Mouse (Mus musculus): ENCODE data around the gene Snx9. TPM values are rescaled to one million over a fixed set of nuclear protein-coding genes. Genes with fewer than 3 reads are reported as not detected.

The Snx9 gene
- polyA plus RNA-seq, 1 experiment = 66.3 TPM

DNA sequence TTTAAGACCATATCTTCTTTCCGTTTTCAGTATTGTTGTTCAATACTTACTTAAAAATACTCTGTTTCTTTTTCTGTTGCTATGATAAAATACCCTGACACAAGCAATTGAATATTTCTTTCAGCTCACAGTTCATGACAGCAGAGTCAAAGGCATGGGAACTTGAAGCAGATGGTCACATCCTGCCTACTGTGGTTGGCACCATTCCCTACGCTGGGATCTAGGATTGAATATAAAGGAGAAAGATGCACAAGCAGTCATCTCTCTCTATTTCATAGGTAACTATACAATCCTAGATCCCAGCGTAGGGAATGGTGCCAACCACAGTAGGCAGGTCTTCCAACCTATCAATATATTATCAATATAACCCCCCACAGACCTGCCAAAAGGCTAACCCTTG lies 9.3 kb downstream of the Snx9 start:
- peaks cover 8% of the 10 kb centered on the region for H3K36me3 ChIP-seq (ENCODE audit: control insufficient read depth, insufficient read depth, low read length)
- WGBS = 96% methylated on average over 3 of the region's 3 CpGs
- TF ChIP-seq POLR2A (IDR thresholded peaks at IDR 0.05; ENCODE audit: low read depth, low read length) (no peak), CTCF (IDR thresholded peaks at IDR 0.05; ENCODE audit: extremely low read depth, insufficient read length, insufficient replicate concordance, low read depth, low read length) (no peak)
- no peak overlapping the region for H3K27ac ChIP-seq (ENCODE audit: insufficient read depth, low read depth, low read length)
- no peak overlapping the region for H3K4me3 ChIP-seq (ENCODE audit: low read depth, low read length)
- H3K4me1 ChIP-seq (ENCODE audit: control insufficient read depth, insufficient read depth, insufficient read length, low read length) = peaks cover 20% of the 10 kb centered on the region
- H3K27me3 ChIP-seq (ENCODE audit: control insufficient read depth, insufficient read depth, low read length) = no peaks in the 10 kb centered on the region

- H3K27ac ChIP-seq (ENCODE audit: insufficient read depth, low read depth, low read length) = no peak overlapping the region
- no peak overlapping the region for H3K4me3 ChIP-seq (ENCODE audit: low read depth, low read length)
- no peaks in the 10 kb centered on the region for H3K27me3 ChIP-seq (ENCODE audit: control insufficient read depth, insufficient read depth, low read length)
- no peak for TF ChIP-seq POLR2A (IDR thresholded peaks at IDR 0.05; ENCODE audit: low read depth, low read length)
- TF ChIP-seq CTCF (IDR thresholded peaks at IDR 0.05; ENCODE audit: extremely low read depth, insufficient read length, insufficient replicate concordance, low read depth, low read length) = no peak
- peaks cover 8% of the 10 kb centered on the region for H3K36me3 ChIP-seq (ENCODE audit: control insufficient read depth, insufficient read depth, low read length)
- WGBS = 94% methylated on average over 13 of the region's 13 CpGs
- peaks cover 26% of the 10 kb centered on the region for H3K4me1 ChIP-seq (ENCODE audit: control insufficient read depth, insufficient read depth, insufficient read length, low read length)
These were observed 12.8 kb downstream of the Snx9 start for GRCm38 (mm10) chr17:5853936-5854335.

- Histone ChIP-seq H3K27me3 (ENCODE audit: control insufficient read depth, insufficient read depth, low read length) (no peaks in the 10 kb centered on the region), H3K27ac (ENCODE audit: insufficient read depth, low read depth, low read length) (0 out of 2 replicates have a peak overlapping the region, but pooled peaks have one; percentile 26), H3K4me1 (ENCODE audit: control insufficient read depth, insufficient read depth, insufficient read length, low read length) (peaks cover 25% of the 10 kb centered on the region), H3K4me3 (ENCODE audit: low read depth, low read length) (no peak overlapping the region), H3K36me3 (ENCODE audit: control insufficient read depth, insufficient read depth, low read length) (peaks cover 8% of the 10 kb centered on the region)
- TF ChIP-seq CTCF (IDR thresholded peaks at IDR 0.05; ENCODE audit: extremely low read depth, insufficient read length, insufficient replicate concordance, low read depth, low read length) (no peak), POLR2A (IDR thresholded peaks at IDR 0.05; ENCODE audit: low read depth, low read length) (no peak)
These were observed 14.4 kb downstream of the Snx9 start for GRCm38 (mm10) chr17:5855560-5855959.

DNA sequence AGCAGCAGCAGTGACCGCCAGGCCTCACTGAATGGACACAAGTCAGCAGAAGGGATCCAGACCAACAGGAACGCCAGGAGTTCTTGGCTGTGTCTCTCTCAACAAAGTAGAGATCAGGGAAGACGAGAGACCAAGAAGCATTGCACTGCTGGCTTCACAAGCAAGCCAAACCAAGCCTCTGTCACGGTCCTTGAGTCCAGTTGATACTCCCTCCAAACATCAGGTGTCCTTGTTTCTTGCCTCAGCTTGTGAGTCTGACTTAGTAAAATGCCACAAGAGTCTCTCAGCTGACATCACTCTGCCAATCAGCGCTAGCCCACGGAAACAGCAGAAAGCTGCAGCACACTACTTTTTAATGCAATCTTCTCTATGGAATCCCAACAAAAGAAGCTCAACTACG lies 15.3 kb downstream of the Snx9 start:
- Histone ChIP-seq H3K27ac (ENCODE audit: insufficient read depth, low read depth, low read length) (no peak overlapping the region; the same call in 1 of the 2 replicates), H3K4me3 (ENCODE audit: low read depth, low read length) (no peak overlapping the region), H3K36me3 (ENCODE audit: control insufficient read depth, insufficient read depth, low read length) (peaks cover 8% of the 10 kb centered on the region), H3K4me1 (ENCODE audit: control insufficient read depth, insufficient read depth, insufficient read length, low read length) (peaks cover 25% of the 10 kb centered on the region), H3K27me3 (ENCODE audit: control insufficient read depth, insufficient read depth, low read length) (no peaks in the 10 kb centered on the region)
- WGBS = 93% methylated on average over 7 of the region's 7 CpGs
- TF ChIP-seq CTCF (IDR thresholded peaks at IDR 0.05; ENCODE audit: extremely low read depth, insufficient read length, insufficient replicate concordance, low read depth, low read length) (no peak), POLR2A (IDR thresholded peaks at IDR 0.05; ENCODE audit: low read depth, low read length) (no peak)

GRCm38 (mm10) chr17:5857206-5857605 lies 16.1 kb downstream of the Snx9 start:
- H3K27me3 ChIP-seq (ENCODE audit: control insufficient read depth, insufficient read depth, low read length) = no peaks in the 10 kb centered on the region
- TF ChIP-seq CTCF (IDR thresholded peaks at IDR 0.05; ENCODE audit: extremely low read depth, insufficient read length, insufficient replicate concordance, low read depth, low read length) = no peak
- no peak for TF ChIP-seq POLR2A (IDR thresholded peaks at IDR 0.05; ENCODE audit: low read depth, low read length)
- no peak overlapping the region for H3K4me3 ChIP-seq (ENCODE audit: low read depth, low read length)
- no peak overlapping the region for H3K27ac ChIP-seq (ENCODE audit: insufficient read depth, low read depth, low read length)
- peaks cover 8% of the 10 kb centered on the region for H3K36me3 ChIP-seq (ENCODE audit: control insufficient read depth, insufficient read depth, low read length)
- 93% methylated on average over 11 of the region's 11 CpGs for WGBS
- peaks cover 25% of the 10 kb centered on the region for H3K4me1 ChIP-seq (ENCODE audit: control insufficient read depth, insufficient read depth, insufficient read length, low read length)

DNA sequence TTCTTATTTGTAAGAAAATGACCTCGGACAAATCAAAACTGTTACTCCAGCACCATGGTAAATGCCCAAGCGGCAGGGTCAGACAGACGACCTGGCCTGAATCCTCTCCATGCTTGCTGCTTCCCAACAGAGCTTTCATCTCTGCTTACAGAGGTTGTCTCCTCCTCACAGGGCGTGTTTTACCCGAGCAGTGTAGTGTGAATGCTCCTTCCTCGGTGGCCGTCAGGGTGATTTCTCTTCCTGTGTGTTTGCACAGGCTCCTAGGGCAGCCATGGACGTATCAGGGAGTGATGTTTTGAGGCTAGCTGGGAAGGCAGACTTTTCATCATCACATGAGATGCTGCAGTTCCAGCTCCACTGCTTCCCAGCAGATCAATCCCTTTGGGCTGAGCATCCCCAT lies 17.1 kb downstream of the Snx9 start:
- Histone ChIP-seq H3K27me3 (ENCODE audit: control insufficient read depth, insufficient read depth, low read length) (no peaks in the 10 kb centered on the region), H3K27ac (ENCODE audit: insufficient read depth, low read depth, low read length) (0 out of 2 replicates have a peak overlapping the region, but pooled peaks have one; percentile 3), H3K36me3 (ENCODE audit: control insufficient read depth, insufficient read depth, low read length) (peaks cover 8% of the 10 kb centered on the region), H3K4me1 (ENCODE audit: control insufficient read depth, insufficient read depth, insufficient read length, low read length) (peaks cover 27% of the 10 kb centered on the region), H3K4me3 (ENCODE audit: low read depth, low read length) (no peak overlapping the region)
- TF ChIP-seq CTCF (IDR thresholded peaks at IDR 0.05; ENCODE audit: extremely low read depth, insufficient read length, insufficient replicate concordance, low read depth, low read length) (no peak), POLR2A (IDR thresholded peaks at IDR 0.05; ENCODE audit: low read depth, low read length) (no peak)
- WGBS = 42% methylated on average over 8 of the region's 8 CpGs

DNA sequence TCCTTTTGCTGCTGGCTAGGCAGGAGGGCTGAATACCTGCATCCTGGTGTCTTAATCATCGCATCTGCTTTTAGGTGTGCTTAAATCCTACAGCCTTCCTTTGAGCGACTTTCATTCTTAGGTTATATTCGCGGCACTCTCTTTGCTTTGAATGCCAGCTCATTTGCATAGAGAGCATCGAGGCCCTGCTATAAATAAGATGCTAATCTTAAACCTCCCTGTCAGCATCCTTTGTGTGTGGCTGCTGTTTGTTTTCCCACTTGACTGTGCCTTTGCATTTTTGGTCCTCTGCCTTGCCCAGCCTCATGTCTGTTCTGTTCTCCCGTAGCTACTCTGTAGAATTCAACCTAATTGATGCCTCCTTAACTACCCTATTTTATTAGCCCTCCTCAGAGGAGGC lies 21.2 kb downstream of the Snx9 start:
- Histone ChIP-seq H3K27me3 (ENCODE audit: control insufficient read depth, insufficient read depth, low read length) (no peaks in the 10 kb centered on the region), H3K4me3 (ENCODE audit: low read depth, low read length) (no peak overlapping the region), H3K27ac (ENCODE audit: insufficient read depth, low read depth, low read length) (no peak overlapping the region), H3K36me3 (ENCODE audit: control insufficient read depth, insufficient read depth, low read length) (peaks cover 2% of the 10 kb centered on the region; the same call in 1 of the 2 replicates), H3K4me1 (ENCODE audit: control insufficient read depth, insufficient read depth, insufficient read length, low read length) (peaks cover 20% of the 10 kb centered on the region)
- no peak for TF ChIP-seq POLR2A (IDR thresholded peaks at IDR 0.05; ENCODE audit: low read depth, low read length)
- no peak for TF ChIP-seq CTCF (IDR thresholded peaks at IDR 0.05; ENCODE audit: extremely low read depth, insufficient read length, insufficient replicate concordance, low read depth, low read length)
- WGBS = 25% methylated on average over 6 of the region's 6 CpGs
